Mouse (Mus musculus) mesoderm, embryonic 11.5 days (tissue): ENCODE measurements around the gene Cdt1.

Experiments
- DNase-seq: peaks from one replicate; pipeline ENCODE4 v3.0.0-alpha.2; 2012; ENCODE audit warnings: low read depth, low spot score

The Cdt1 gene

DNA sequence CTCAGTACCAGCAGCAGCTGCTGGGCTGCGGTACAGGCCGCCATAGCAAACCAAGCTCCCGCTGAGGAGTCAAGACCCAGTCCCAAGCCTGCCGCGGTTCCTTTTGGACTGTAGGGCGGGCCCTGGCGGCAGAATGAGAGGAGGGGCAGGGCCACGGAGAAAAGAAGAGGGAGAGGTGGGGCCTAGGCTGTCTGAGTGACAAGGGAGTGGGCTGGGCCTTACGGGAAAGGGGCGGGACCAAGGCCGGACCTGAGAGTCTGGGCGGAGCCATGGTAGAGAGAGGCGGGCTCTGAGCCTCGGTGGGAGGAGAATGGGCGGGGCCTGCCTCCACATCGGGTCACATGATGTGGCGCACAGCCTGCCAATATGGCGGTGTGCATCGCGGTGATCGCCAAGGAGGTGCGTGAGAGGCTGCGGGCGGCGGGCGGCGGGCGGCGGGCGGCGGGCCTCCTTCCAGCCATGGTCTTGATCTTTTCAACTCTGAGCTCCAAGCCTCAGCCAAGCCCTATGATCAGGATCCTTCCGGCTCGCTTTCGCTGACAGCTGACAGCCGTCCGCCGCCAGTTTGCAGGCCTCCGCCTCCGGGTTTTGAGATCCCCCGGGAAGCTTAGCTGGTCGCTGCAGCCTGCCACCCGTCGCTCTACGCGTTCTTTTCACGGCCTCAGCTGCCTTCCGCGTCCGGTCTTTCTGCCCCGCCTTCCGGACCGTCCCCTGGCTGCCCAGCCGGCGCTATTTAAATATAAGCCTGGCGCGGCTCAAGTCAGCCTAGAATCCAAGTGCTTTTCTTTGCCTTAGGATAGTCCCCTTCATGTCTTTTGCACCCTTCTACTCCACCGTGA lies 43.7 kb downstream of the Cdt1 start, which contains the start of the genes Galns and Trappc2l:
Gene Galns (minus strand): TSS at position 169 of the 839 bp plus-strand sequence.
Gene Trappc2l (plus strand): TSS at position 346 of the 839 bp plus-strand sequence.
- peak; percentile 99 for DNase-seq

GRCm38 (mm10) chr8:122616181-122616905 lies 48.5 kb downstream of the Cdt1 start:
- DNase-seq = no peak

DNA sequence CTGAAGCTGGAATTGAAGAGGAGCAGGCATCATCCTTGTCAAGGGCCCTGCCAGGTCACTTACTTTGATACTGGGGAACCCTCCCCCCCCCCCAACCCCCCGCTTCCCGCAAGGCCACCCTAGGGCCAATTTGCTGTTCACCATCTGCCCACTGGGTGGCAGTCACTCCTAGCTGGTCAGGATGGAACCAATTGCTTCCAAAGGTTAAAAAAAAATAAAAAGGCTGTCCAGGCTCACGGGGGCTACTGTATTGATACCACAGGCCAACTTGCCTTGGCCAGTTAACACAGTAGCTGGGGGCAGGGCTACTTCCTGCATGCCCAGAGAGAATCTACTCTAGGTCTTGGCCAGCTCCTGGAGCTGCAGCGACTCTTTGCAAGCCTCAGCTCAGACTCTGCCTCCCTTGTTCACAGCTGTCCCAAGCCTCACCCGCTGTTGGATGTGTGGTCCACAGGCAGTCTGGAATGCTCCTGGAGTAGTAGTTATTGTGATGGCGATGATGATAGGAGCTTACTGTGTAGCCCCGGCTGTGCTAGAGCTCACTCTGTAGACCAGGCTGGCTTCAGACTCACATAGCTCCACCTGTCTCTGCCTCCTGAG lies 50.2 kb downstream of the Cdt1 start:
- peak; percentile 86 for DNase-seq

DNA sequence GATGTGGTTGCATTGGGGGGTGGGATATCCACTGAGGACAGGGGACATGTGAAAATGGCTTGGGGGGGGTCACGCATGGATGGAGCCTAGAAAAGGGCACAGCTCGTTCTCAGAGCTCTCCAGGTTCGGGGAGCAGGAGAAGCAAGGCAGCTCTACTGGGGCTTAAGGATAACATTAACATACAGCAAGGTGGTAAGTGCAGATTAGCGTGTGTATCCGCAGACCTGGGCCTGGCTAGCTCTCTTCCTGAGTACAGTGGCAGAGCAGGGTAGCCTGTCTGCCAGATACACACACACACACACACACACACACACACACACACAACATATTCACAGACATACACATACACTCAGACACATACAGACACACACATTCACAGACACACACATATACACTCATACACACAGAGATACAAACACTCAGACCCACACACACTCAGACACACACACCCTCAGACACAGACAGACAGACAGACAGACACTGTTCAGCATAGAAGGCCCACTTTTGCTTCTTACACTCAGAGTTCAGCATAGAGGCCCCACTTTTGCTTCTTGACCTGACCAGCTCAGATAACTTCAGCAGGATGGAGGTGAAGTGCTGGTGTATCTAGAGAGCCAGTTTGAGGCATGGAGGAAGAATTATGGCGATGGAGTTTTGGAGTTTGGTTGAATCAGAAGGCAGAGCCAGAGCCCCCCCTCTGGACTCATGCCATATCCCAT lies 51.0 kb downstream of the Cdt1 start:
- DNase-seq = no peak

DNA sequence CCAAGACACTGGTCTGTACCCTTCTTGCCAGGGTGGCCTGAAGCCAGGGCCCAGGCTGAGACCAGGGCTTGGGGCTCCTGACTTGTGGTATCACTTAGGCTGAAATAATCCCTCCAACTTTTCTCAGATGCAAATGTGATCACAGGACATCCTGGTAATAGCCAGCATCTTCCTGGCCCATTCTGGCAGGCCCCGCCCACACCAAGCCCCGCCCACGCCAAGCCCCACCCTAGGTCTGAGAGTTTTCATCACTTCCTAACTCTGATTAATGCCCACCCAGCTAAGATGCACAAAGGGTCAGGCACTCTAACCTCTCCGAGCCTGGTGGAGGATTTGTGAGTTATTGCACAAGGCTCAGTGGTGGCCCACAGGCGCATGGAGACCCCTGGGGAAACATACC lies 52.6 kb downstream of the Cdt1 start:
- DNase-seq = no peak

DNA sequence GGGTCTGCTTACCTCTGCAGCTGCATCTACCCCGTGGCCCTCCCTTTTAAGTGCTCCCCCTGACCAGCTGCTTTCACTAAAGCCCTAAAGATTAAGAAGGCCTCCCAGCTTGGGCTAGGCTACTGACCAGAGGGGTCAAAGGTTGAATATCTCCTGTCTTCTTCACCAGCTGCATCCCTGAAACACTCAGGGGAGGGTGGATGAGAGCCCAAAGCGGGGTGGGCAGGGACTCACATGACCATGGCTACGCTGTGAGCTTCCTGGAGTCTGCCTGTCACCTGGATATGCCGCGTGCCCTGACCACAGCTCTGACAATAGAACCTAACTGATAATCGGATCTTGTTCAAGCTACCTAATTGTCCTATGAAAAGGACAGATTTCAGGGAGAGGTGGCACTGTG lies 54.9 kb downstream of the Cdt1 start, which contains the start of gene Pabpn1l:
Gene Pabpn1l (minus strand): TSS at position 13 of the 400 bp plus-strand sequence.
- DNase-seq = no peak
